Mouse (Mus musculus): Measurements from ENCODE around the gene Egfl7. TPM values are rescaled to one million over a fixed set of nuclear protein-coding genes. Genes with fewer than 3 reads are reported as not detected.
A peak's percentile ranks its signal among the peaks of the same experiment; 100 is the strongest.

The Egfl7 gene
- polyA plus RNA-seq (2016; fragmentation: Nextera tagmentation; extraction: Ambion mirVana): 78.3 and 101 TPM in 2 replicates

DNA sequence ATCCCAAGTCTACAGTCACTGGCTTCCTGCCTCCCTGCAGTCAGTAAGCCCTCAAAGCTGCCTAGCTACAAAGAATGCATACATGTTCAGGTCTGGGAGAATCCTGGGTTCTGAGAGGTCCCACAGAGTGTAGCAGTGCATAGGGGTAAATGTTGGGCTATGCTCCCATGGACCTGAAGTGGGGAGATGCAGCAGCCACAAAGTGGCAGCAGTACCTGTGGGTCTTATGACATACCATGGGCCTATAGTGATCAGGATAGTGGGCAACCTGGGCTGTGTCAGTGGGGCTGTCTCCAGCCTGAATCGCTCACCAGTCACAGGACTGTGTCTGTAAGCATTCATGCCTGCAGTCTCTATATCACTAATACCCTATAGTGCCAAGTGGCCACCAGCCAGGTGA is at the start of gene Egfl7:
Egfl7 (plus strand) TSS at position 301 of the 400 bp plus-strand sequence.
- peak within 1 kb of the TSS; percentile 82 for H3K27ac ChIP-seq
- H3K4me3 ChIP-seq: no peak within 1 kb of the TSS
- H3K36me3 ChIP-seq: no peaks in the 10 kb centered on the region
- H3K27me3 ChIP-seq (ENCODE audit: insufficient read depth, poor library complexity, severe bottlenecking): no peaks in the 10 kb centered on the region
- DNase-seq (ENCODE audit: low spot score): no peak
- peaks cover 54% of the 10 kb centered on the region for H3K4me1 ChIP-seq (replicated peaks)
- 97% methylated on average over 1 of the region's 1 CpGs for WGBS
- no peaks in the 10 kb centered on the region for H3K9me3 ChIP-seq

DNA sequence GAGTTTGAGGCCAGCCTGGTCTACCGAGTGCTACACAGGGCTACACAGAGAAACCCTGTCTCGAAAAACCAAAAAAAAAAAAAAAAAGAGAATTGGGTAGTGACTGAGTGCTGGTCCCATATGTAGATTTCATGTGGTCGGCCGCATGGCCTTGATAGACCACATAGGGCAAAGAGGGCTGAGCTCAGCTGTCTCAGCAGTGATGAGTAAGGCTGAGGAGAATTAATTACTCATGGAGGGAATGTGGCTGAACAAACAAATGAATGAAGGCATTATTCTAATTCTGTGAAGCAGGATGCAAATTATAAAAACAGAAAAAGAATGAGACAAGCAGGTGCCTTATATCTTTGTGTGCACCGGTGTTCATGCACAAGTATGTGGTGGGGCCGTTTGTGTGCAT is 48.0 kb upstream of the Egfl7 start:
- WGBS: 82% methylated on average over 6 of the region's 6 CpGs

DNA sequence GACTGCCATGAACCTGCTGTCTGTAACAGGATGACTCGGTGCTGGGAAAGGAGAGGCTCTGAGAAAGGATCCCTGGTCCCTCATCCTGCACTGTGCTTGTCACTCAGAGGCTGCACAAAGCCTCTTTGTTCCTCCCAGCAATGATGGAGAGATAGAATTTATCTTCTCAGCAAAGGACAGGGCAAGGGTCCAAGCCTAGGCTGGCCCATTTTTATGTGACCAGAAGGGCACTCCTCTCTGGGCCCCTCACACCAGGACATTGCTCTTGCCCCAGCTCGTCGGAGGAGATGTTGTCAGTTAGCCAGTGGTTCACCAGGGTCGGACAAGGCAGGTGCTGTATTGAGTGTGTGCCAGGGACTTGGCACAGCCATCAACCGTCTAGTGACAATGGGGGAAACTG is 46.6 kb upstream of the Egfl7 start:
- Histone ChIP-seq H3K9me3 (no peaks in the 10 kb centered on the region), H3K4me3 (no peak overlapping the region), H3K36me3 (no peaks in the 10 kb centered on the region), H3K4me1 (replicated peaks) (peaks cover 69% of the 10 kb centered on the region), H3K27ac (peak overlapping the region; percentile 91), H3K27me3 (ENCODE audit: insufficient read depth, poor library complexity, severe bottlenecking) (0 out of 2 replicates have a peak, but pooled peaks cover 4% of the 10 kb centered on the region)
- peak; percentile 41 for DNase-seq (ENCODE audit: low spot score)
- 33% methylated on average over 5 of the region's 5 CpGs for WGBS

More for the DNA sequence above, 48.0 kb upstream of the Egfl7 start:
- Histone ChIP-seq H3K4me3 (no peak overlapping the region), H3K36me3 (no peaks in the 10 kb centered on the region), H3K27me3 (ENCODE audit: insufficient read depth, poor library complexity, severe bottlenecking) (no peaks in the 10 kb centered on the region), H3K4me1 (replicated peaks) (peaks cover 69% of the 10 kb centered on the region), H3K27ac (peak overlapping the region; percentile 91), H3K9me3 (no peaks in the 10 kb centered on the region)
- DNase-seq (ENCODE audit: low spot score): no peak

DNA sequence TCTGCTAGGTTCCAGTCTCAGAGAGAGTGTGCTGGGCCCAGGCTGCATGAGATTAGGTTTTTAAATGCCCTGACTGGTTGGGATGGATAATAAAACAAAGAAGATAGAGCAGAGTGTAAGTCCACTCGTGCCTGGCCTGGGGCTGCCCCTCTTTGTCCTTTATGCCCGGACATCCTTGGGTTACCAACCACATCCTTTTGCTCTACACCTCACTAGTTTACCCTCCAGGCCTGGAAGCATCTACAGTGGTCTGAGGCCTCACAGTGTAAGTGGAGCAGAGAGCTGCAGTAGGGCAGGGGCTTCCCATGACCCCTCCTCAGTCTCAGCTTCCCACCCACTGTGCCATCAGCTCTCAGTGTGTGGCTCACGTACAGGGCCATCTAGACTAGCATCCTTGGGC is 45.7 kb upstream of the Egfl7 start:
- Histone ChIP-seq H3K36me3 (no peaks in the 10 kb centered on the region), H3K27me3 (ENCODE audit: insufficient read depth, poor library complexity, severe bottlenecking) (0 out of 2 replicates have a peak, but pooled peaks cover 4% of the 10 kb centered on the region), H3K4me3 (no peak overlapping the region; the same call in 1 of the 2 replicates), H3K27ac (peak overlapping the region; percentile 91), H3K9me3 (no peaks in the 10 kb centered on the region), H3K4me1 (replicated peaks) (peaks cover 74% of the 10 kb centered on the region)
- 57% methylated on average over 3 of the region's 3 CpGs for WGBS
- no peak for DNase-seq (ENCODE audit: low spot score)

DNA sequence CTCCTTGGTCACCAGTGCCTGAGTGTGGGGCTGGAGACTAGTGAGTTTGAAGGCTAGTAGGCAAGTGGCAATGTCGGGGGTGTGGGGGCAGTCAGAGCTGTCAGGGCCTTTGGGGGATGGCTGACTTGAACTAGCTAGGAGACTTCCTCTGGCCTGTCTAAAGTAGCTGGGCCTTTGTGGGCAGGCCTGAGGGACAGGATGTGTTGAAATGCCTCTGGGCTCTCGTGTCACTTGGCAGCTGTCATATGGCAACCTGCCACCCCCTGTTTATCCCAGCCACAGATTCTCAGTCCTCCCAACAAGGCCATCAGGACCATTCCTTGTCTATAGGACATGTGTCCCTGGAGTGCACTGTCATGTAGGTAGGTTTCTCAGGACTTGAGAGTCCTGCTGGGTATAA is 45.2 kb upstream of the Egfl7 start:
- no peaks in the 10 kb centered on the region for H3K9me3 ChIP-seq
- peak overlapping the region; percentile 11; the same call in 1 of the 2 replicates for H3K4me3 ChIP-seq
- 78% methylated on average over 2 of the region's 2 CpGs for WGBS
- no peaks in the 10 kb centered on the region for H3K36me3 ChIP-seq
- H3K27ac ChIP-seq: peak overlapping the region; percentile 91
- H3K4me1 ChIP-seq (replicated peaks): peaks cover 78% of the 10 kb centered on the region
- DNase-seq (ENCODE audit: low spot score): peak; percentile 14
- 0 out of 2 replicates have a peak, but pooled peaks cover 6% of the 10 kb centered on the region for H3K27me3 ChIP-seq (ENCODE audit: insufficient read depth, poor library complexity, severe bottlenecking)

DNA sequence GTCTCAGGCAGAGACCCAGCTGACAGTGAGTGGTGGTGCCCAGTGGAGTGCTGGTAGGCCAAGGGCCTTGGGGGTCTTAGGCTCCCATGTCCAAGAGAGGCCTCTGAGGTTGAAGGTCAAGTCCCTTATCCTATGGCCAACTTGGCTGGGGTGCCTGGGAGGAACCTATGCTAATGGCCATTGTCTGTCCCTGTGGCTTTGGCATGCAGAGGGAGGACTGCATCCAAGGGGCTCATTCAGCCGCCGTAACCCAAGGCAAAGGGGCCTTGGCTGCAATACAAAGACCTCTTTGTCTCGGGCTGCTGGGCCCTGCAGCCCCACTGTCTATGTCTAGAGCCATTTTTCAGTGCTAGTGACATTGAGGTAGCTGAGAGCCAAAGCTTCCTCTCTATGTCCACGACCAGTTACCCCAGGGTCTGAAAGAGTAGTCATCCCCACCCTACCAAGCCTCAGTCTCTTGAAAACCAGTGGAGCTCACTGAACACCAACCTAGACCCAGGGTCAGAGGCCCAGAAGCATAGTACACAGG is 44.2 kb upstream of the Egfl7 start:
- H3K27me3 ChIP-seq (ENCODE audit: insufficient read depth, poor library complexity, severe bottlenecking): 0 out of 2 replicates have a peak, but pooled peaks cover 10% of the 10 kb centered on the region
- H3K4me3 ChIP-seq: peak overlapping the region; percentile 22; the same call in 1 of the 2 replicates
- peak overlapping the region; percentile 91 for H3K27ac ChIP-seq
- peaks cover 88% of the 10 kb centered on the region for H3K4me1 ChIP-seq (replicated peaks)
- WGBS: 23% methylated on average over 4 of the region's 4 CpGs
- peak; percentile 77 for DNase-seq (ENCODE audit: low spot score)
- H3K9me3 ChIP-seq: no peaks in the 10 kb centered on the region
- no peaks in the 10 kb centered on the region for H3K36me3 ChIP-seq

DNA sequence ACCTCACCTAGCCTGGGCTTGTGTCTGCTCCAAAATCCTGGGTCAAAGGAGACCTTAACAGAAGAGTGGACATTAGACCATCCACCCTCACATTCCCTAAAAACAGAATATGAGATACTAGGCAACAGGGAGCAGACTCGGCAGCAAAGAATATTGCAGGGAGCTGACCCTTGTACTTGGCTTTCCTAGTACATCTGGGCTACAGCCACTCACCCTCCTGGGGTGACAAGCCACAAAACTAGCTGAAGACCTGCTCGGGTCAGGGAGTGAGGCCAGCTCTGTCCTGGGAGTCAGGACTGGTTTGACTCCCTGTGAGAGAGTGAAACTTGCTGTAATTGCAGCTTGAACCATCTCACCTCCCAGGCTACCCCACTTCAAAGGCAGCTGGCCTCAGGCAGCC is 40.3 kb upstream of the Egfl7 start:
- WGBS: 58% methylated on average over 2 of the region's 2 CpGs
- Histone ChIP-seq H3K36me3 (no peaks in the 10 kb centered on the region), H3K4me1 (replicated peaks) (peaks cover 92% of the 10 kb centered on the region)

DNA sequence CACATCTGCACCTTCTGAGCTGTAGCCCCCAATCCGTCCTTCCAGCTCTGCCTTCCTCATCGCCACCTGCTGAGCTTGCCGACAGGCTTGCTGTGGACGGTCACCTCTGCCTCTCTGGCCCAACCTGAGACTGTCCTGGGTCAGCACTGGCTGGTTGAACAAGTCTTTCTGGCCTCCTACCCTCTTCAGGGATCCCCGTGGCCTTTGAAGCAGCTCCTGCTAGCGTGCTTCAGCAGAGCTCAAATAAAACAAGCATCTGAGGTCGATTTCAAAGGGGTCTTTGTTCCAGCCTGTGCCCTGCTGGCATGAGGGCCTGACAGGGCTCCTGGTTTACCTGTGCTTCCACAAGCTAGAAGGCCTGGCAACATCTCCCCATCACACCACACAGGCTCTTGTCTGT is 39.1 kb upstream of the Egfl7 start:
- H3K4me1 ChIP-seq (replicated peaks): peaks cover 82% of the 10 kb centered on the region

More for the DNA sequence above, 40.3 kb upstream of the Egfl7 start:
- 0 out of 2 replicates have a peak, but pooled peaks cover 10% of the 10 kb centered on the region for H3K27me3 ChIP-seq (ENCODE audit: insufficient read depth, poor library complexity, severe bottlenecking)
- no peaks in the 10 kb centered on the region for H3K9me3 ChIP-seq
- no peak overlapping the region for H3K4me3 ChIP-seq
- peak overlapping the region; percentile 83 for H3K27ac ChIP-seq
- no peak for DNase-seq (ENCODE audit: low spot score)

DNA sequence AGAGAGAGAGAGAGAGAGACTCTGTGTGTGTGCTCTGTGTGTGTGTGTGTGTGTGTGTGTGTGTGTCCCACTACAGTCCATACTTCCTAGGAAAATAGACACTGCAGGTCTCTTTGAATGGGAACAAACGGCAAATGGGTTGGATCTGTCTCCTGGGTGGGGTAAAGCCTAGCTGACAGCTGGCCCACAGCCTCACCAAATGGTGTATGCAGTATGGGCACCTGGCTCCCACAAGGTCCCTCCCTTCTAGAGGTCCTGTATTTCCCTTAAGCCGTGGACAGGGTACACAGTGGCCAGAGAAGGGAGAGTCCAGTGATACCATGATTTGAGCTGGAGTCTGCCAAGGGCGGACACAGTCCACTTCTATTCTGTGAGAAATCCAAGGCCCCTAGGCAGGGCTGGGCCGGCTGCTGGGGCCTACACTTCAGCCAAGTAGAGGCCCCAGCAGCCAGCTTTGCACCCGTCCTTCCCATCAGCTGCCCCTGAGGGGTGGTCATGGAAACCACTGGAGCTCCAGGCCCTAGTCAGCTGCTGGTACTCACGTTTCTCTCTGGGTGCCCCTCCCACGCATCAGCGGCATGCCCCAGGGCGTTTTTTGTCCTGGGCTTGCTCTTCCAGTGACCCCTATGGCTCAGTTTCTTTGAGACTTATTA is 38.4 kb upstream of the Egfl7 start:
- Histone ChIP-seq H3K27me3 (ENCODE audit: insufficient read depth, poor library complexity, severe bottlenecking) (0 out of 2 replicates have a peak, but pooled peaks cover 10% of the 10 kb centered on the region), H3K9me3 (no peaks in the 10 kb centered on the region), H3K27ac (peak overlapping the region; percentile 83), H3K4me3 (no peak overlapping the region), H3K36me3 (no peaks in the 10 kb centered on the region), H3K4me1 (replicated peaks) (peaks cover 78% of the 10 kb centered on the region)
- DNase-seq (ENCODE audit: low spot score): peak; percentile 39
- 41% methylated on average over 9 of the region's 9 CpGs for WGBS

More for the DNA sequence above, 39.1 kb upstream of the Egfl7 start:
- H3K4me3 ChIP-seq: no peak overlapping the region
- H3K27ac ChIP-seq: peak overlapping the region; percentile 83
- 23% methylated on average over 7 of the region's 7 CpGs for WGBS
- H3K9me3 ChIP-seq: no peaks in the 10 kb centered on the region
- H3K27me3 ChIP-seq (ENCODE audit: insufficient read depth, poor library complexity, severe bottlenecking): 0 out of 2 replicates have a peak, but pooled peaks cover 10% of the 10 kb centered on the region
- peak; percentile 32 for DNase-seq (ENCODE audit: low spot score)
- H3K36me3 ChIP-seq: no peaks in the 10 kb centered on the region

DNA sequence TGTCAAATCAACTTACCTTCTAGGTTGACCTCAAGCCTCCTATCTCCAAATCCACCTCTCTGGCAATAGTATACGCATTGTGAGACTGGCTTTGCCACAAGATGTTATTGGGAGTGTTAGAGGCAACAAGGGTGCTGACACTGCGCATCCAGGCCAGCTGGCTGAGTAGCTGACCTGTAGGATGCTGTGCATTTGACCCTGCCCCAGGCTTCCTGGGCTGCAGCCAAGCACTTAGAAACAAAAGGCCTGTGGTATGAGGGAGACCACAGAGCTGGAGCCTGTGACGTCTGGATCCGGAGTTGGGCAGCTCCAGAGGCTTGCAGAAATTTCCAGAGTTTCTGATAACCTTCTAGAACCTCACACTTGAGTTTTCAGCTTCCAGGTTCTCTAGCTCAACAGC is 36.7 kb upstream of the Egfl7 start:
- H3K27me3 ChIP-seq (ENCODE audit: insufficient read depth, poor library complexity, severe bottlenecking): 0 out of 2 replicates have a peak, but pooled peaks cover 6% of the 10 kb centered on the region
- peak; percentile 20 for DNase-seq (ENCODE audit: low spot score)
- H3K9me3 ChIP-seq: no peaks in the 10 kb centered on the region
- no peak overlapping the region for H3K4me3 ChIP-seq
- peaks cover 78% of the 10 kb centered on the region for H3K4me1 ChIP-seq (replicated peaks)
- H3K36me3 ChIP-seq: no peaks in the 10 kb centered on the region
- 64% methylated on average over 4 of the region's 4 CpGs for WGBS
- peak overlapping the region; percentile 2; the same call in 1 of the 2 replicates for H3K27ac ChIP-seq

DNA sequence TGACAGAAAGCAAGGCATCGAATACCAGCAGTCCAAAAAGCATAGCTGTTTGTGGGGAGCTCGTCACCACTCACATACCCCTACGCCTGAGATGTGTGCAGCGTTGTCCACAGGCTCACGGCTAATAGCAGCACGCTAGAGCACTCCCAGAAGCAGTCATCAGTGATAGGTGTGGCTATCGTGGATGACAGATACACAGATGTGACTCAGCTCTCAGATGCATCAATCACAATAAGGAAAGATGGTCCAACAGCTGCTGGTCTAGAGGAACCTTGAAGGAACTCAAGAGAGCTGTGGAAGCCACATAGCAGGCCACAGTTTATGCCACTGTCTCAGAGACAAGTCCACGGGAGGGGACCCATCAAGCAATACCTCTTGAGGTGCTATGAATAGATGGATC is 36.0 kb upstream of the Egfl7 start:
- DNase-seq (ENCODE audit: low spot score): no peak
- Histone ChIP-seq H3K4me3 (no peak overlapping the region), H3K36me3 (no peaks in the 10 kb centered on the region), H3K4me1 (replicated peaks) (peaks cover 78% of the 10 kb centered on the region), H3K9me3 (no peaks in the 10 kb centered on the region), H3K27me3 (ENCODE audit: insufficient read depth, poor library complexity, severe bottlenecking) (0 out of 2 replicates have a peak, but pooled peaks cover 6% of the 10 kb centered on the region), H3K27ac (peak overlapping the region; percentile 42; the same call in 1 of the 2 replicates)
- 93% methylated on average over 8 of the region's 8 CpGs for WGBS

DNA sequence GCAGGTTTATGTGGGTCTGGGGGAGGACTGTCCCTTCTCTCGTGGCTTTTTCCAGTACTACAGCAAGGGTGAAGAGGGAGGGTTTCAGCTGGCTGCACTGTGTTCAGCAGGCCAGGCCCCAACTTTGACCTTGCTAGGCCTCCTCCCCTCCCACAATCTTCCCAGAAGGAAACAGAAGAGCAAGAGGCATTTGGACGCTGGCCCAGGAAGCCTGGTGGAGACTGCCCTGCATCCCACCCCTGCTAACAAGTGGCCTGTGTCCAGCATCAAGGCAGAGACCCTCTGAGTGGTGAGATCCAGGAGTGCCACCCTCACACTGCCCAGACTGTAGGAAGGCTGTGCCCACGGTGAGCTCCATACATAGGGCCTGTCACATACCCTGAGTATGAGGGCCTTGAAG is 35.5 kb upstream of the Egfl7 start:
- Histone ChIP-seq H3K9me3 (no peaks in the 10 kb centered on the region), H3K36me3 (no peaks in the 10 kb centered on the region), H3K27ac (peak overlapping the region; percentile 42), H3K4me1 (replicated peaks) (peaks cover 76% of the 10 kb centered on the region), H3K4me3 (no peak overlapping the region), H3K27me3 (ENCODE audit: insufficient read depth, poor library complexity, severe bottlenecking) (0 out of 2 replicates have a peak, but pooled peaks cover 6% of the 10 kb centered on the region)
- 77% methylated on average over 3 of the region's 3 CpGs for WGBS
- DNase-seq (ENCODE audit: low spot score): no peak

DNA sequence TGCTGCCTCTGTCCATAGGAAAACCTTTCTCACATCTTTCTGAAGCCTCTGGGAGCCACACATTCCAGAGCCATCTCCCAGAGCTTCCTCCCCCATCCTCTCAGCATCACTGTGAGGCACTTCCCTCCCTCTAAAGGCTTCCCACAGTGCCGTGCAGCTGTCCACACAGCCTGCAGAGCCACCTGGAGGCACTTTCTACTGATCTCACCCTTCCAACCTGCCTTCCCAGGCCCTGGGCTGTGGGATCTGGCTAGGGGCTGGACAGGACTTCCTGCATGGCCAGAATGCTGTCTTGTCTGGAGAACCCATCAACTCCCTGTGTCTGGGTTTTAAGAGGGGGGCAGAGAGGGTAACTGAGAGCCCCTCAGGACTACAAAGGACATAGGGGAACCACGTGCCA is 32.3 kb upstream of the Egfl7 start:
- 20% methylated on average over 2 of the region's 2 CpGs for WGBS
- peak; percentile 55 for DNase-seq (ENCODE audit: low spot score)

More for the DNA sequence above, 32.3 kb upstream of the Egfl7 start:
- H3K27ac ChIP-seq: peak overlapping the region; percentile 73
- peaks cover 66% of the 10 kb centered on the region for H3K4me1 ChIP-seq (replicated peaks)
- no peaks in the 10 kb centered on the region for H3K36me3 ChIP-seq
- 0 out of 2 replicates have a peak overlapping the region, but pooled peaks have one; percentile 4 for H3K4me3 ChIP-seq
- no peaks in the 10 kb centered on the region for H3K9me3 ChIP-seq
- no peaks in the 10 kb centered on the region for H3K27me3 ChIP-seq (ENCODE audit: insufficient read depth, poor library complexity, severe bottlenecking)

All from hindbrain, embryonic 10.5 days (tissue).